Mouse (Mus musculus): ENCODE results near the gene Osbpl8.
"Not testable (repeated sequence)": the region's sequence is repeated elsewhere in the genome, so short reads cannot be mapped to it uniquely, and the experiment has no call there.

The Osbpl8 gene

GRCm38 (mm10) chr10:111189022-111189555 is 24.5 kb downstream of the Osbpl8 start:
- DNase-seq = peak; percentile 83

GRCm38 (mm10) chr10:111190110-111190795 is 25.7 kb downstream of the Osbpl8 start:
- DNase-seq = no peak

- no peak for DNase-seq
These were observed 29.0 kb downstream of the Osbpl8 start for GRCm38 (mm10) chr10:111193536-111193935.

- DNase-seq = no peak
These were observed 31.6 kb downstream of the Osbpl8 start for GRCm38 (mm10) chr10:111196191-111196590.

GRCm38 (mm10) chr10:111198705-111199104 is 34.2 kb downstream of the Osbpl8 start:
- DNase-seq = not testable (repeated sequence)

- no peak for DNase-seq
These were observed 36.6 kb downstream of the Osbpl8 start for GRCm38 (mm10) chr10:111201120-111201519.

GRCm38 (mm10) chr10:111201666-111202065 is 37.1 kb downstream of the Osbpl8 start:
- peak; percentile 30 for DNase-seq

- no peak for DNase-seq
These were observed 39.5 kb downstream of the Osbpl8 start for GRCm38 (mm10) chr10:111204089-111204488.

- DNase-seq = no peak
These were observed 40.9 kb downstream of the Osbpl8 start for GRCm38 (mm10) chr10:111205421-111205820.

- no peak for DNase-seq
These were observed 42.8 kb downstream of the Osbpl8 start for GRCm38 (mm10) chr10:111207386-111207785.

- DNase-seq = no peak
These were observed 49.5 kb downstream of the Osbpl8 start for GRCm38 (mm10) chr10:111214084-111214483.

- DNase-seq = no peak
These were observed 50.1 kb downstream of the Osbpl8 start for GRCm38 (mm10) chr10:111214696-111215095.

GRCm38 (mm10) chr10:111215572-111215971 is 51.0 kb downstream of the Osbpl8 start:
- no peak for DNase-seq

GRCm38 (mm10) chr10:111216111-111216510 is 51.6 kb downstream of the Osbpl8 start:
- DNase-seq = no peak

- no peak for DNase-seq
These were observed 58.0 kb downstream of the Osbpl8 start for GRCm38 (mm10) chr10:111222535-111222934.

GRCm38 (mm10) chr10:111223218-111223830 is 58.8 kb downstream of the Osbpl8 start:
- no peak for DNase-seq

GRCm38 (mm10) chr10:111224696-111225095 is 60.1 kb downstream of the Osbpl8 start:
- DNase-seq = no peak

- peak; percentile 84 for DNase-seq
These were observed 62.0 kb downstream of the Osbpl8 start for GRCm38 (mm10) chr10:111226508-111226907.

GRCm38 (mm10) chr10:111232237-111232636 is 67.7 kb downstream of the Osbpl8 start:
- not testable (repeated sequence) for DNase-seq

- no peak for DNase-seq
These were observed 69.1 kb downstream of the Osbpl8 start for GRCm38 (mm10) chr10:111233476-111234130.

GRCm38 (mm10) chr10:111234450-111235288 is 70.1 kb downstream of the Osbpl8 start:
- no peak for DNase-seq

GRCm38 (mm10) chr10:111235289-111235570 is 70.7 kb downstream of the Osbpl8 start:
- no peak for DNase-seq

- no peak for DNase-seq
These were observed 72.9 kb downstream of the Osbpl8 start for GRCm38 (mm10) chr10:111237434-111237833.

Measured in kidney, adult 11 months (tissue).